Mouse (Mus musculus): Measurements from ENCODE around the gene Slc35c1.

Gene Slc35c1

GRCm38 (mm10) chr2:92404737-92405136 lies 55.6 kb downstream of the Slc35c1 start:
- DNase-seq (ENCODE audit: low read depth, low spot score), result no peak

GRCm38 (mm10) chr2:92403776-92404319 lies 56.5 kb downstream of the Slc35c1 start:
- no peak for DNase-seq (ENCODE audit: low read depth, low spot score)

Data from 3T3-L1 (cell line).